Mouse (Mus musculus) frontal cortex, adult 2 months (tissue): Measurements from ENCODE around the gene Atp4b. TPM values are rescaled to one million over a fixed set of nuclear protein-coding genes. Genes with fewer than 3 reads are reported as not detected.
"Not testable (repeated sequence)": the region's sequence is repeated elsewhere in the genome, so short reads cannot be mapped to it uniquely, and the experiment has no call there.

Source experiments
- DNase-seq, 2 experiments: peaks; one replicate each; pipeline ENCODE4 v3.0.0; 2022; ENCODE audit warnings: low spot score in 1 of 2; ENCODE audit errors: extremely low spot score in 1 of 2
- polyA plus RNA-seq: library from polyadenylated mRNA; depleted of rRNA; stranded (reverse); fragments of >200 nt; gene quantifications from 2 replicates; pipeline ENCODE4 v1.2.3, GENCODE M21; 2012

Atp4b gene
- polyA plus RNA-seq, 1 experiment: not detected

GRCm38 (mm10) chr8:13386366-13386765 lies 10.3 kb downstream of the Atp4b start:
- DNase-seq: no peak

- no peak for DNase-seq
Observed at GRCm38 (mm10) chr8:13382999-13383398, 13.6 kb downstream of the Atp4b start.

GRCm38 (mm10) chr8:13382536-13382935 lies 14.1 kb downstream of the Atp4b start:
- DNase-seq: no peak

DNA sequence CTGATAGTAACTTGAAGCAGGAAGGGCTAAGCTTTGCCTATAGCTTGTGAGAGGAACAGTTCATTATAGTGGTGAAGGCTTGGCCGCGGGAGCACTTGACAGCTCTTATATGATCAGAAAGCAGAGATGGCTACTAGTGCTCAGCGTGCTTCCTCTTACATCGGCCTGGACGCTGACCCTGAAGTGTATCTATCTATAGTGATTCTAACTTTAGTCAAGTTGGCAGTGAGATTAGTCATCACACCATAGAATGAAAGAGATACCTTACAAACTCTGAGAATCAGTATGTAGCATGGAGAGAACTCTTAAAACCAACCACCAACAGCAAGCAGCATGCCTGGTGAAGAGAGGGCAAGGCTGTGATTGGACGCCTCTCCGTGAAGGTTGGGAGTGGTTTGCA lies 15.0 kb downstream of the Atp4b start:
- no peak for DNase-seq

DNA sequence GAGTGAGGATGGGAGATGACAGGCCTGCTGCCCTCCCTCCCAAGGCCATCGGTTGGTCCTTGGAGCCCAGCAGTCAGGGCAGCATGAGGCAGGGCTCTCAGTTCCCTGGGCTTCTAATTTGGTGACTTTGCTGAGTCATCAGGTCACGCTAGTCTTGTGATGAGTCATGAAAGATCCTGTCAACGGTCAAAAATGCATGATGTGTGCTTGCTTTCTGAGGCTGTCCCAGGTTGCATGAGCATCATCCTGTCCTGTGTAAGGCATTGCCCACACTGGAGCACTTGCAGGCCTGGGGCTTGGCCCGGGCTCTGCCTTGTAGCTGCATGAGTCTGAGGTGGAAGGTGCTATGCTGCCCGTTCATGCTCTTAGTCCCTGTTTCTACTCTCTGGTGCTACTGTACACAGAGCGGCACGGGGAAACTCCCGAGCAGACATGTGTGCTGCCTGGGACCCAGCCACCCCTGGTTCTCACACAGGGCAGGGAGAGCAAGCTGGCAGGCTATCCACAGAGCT lies 23.4 kb downstream of the Atp4b start:
- DNase-seq: no peak

DNA sequence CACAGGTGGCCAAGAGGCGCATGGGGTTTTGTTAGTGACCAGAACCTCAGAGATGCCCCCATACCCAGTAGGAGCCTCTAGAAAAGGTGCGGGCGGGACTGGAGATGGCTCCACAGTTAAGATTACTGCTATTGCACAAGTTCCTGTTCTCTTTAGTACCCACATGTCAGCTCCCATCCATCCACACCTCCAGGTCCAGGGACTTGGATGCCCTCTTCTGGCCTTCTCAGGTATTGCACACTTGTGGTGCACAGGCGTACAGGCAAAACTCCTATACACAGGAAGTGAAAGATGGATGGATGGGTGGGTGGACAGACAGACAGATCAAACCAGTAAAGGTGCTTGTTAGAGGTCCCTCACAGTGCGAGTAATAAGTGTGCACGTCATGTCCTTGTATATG lies 34.8 kb downstream of the Atp4b start:
- DNase-seq: no peak

DNA sequence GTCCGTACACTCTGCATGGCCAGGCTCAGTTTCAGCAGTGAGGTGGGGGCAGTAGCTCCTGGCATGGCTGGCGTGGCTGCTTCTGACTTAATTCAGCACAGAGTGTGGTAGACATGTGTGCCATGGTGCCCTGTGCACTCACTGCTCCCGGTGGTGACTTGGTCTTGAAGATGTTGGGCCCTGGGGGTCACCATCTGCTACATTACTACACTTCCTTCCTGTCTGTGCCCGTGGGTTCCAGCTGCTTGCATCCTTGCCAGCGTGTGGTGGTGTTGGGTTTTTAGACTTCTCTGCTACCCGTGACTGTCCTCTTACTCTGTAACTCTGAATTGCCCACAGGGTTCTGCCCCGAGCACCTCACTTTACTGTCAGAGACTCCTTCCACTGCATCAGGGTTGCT lies 36.4 kb downstream of the Atp4b start:
- no peak for DNase-seq

GRCm38 (mm10) chr8:13356681-13357080 lies 39.9 kb downstream of the Atp4b start:
- DNase-seq: no peak

DNA sequence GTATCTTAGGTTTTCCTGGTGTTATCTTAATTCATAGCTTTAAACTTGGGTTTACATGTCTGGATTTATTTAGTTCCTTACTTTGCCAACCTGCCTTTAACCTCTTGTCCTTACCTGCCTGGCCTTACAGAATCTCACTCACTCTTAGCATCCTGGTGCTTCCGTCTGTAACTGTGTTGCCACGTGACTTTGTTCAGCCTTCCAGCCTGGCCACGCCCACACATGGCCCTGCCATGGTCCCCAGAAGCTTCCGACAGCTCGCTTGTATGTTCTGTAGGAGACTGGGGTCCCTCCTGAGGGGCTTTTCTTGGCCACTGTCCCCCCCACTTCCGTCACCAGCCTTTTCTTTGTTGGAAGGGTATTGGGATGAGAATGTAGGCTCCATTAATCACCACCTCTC lies 40.4 kb downstream of the Atp4b start:
- DNase-seq: no peak

DNA sequence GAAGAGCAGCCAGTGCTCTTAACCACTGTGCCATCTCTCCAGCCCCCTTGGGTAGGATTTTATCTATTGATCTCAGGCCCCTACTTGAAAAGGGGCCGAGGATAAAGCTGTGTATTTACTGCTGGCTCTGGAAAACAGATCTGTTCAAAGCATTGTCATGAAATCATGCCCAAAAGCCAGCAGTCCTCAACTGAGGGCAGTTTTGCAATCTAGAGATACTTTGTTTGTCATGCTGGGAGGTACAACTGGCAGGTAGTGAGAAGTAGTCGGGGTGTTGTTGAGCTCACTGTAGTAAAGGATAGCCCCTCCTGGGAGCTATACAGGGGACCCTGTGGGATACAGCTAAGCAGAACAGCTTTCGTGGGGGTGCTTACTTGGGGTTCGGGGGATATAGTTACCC lies 42.7 kb downstream of the Atp4b start:
- no peak for DNase-seq

DNA sequence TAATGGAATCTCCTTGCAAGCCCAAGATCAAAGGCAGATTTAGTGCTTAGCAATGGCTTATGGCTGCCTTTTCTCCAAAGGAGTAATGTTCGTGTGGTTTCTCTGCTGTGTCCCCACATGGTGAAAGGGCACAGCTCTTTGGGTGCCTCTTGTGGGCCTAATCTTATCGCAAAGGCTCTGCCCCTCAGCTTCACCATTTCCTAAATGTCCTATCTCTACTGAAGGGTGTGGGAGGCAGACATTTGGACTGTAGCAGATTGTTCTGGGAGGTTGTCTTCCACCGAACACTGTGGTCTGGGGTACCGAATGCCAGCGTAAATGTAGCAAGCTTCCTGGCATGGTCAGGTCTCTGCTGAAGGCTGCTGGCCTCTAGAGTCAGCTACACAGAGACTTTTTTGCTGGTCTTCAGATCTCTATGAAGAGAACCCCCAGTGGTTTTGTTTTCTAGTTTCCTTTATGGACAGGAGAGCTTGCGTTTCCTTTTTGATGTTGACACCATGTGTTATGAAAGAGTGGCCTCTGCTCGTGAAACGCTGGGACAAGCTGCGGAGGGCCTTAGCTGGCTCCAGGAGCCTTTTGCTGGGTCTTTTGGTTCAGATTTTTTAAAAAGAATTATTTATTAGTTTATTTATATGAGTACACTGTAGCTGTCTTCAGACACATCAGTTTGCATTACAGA lies 43.3 kb downstream of the Atp4b start:
- DNase-seq: no peak

DNA sequence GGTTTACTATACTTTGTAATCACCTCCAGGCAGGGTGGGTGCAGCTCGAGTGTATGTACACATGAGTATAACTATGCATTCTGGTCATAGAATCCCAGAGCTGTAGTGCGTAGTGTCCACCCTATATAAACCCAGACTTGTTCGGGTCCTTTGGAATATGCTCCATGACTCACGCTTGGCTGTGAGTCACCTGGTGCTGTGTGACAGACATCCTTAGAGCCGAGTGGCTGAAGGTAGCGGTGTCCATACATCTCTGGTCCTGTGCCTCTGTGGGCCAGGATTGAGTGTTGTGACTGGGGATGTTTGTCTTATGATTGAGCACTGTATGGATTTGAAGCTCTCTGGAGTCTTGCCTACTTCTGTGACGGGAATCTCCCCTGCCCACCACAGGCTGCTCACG lies 44.0 kb downstream of the Atp4b start:
- no peak for DNase-seq

DNA sequence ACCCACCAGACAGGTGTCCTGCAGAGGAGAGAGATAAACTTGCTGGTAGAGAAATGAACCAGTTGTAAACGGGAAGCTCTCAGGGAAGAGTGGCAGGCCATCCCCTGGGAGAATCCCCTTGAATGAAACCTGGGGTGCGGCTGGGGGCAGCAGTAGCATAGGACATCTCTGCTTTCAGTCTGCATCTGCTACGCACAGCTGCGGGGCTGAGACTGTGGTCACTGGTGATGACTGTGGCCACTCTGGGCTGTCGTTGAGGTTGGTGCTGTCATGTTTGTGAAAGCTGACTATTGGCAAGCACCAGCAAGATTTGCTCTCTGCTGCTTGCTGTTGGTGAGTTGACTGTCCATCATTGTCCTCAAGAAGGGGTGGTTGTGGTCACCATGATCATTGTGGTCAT lies 45.0 kb downstream of the Atp4b start:
- no peak for DNase-seq

GRCm38 (mm10) chr8:13350052-13350451 lies 46.6 kb downstream of the Atp4b start:
- no peak for DNase-seq

GRCm38 (mm10) chr8:13343134-13343533 lies 53.5 kb downstream of the Atp4b start:
- DNase-seq: no peak

- no peak for DNase-seq
Observed at GRCm38 (mm10) chr8:13342340-13342739, 54.3 kb downstream of the Atp4b start.

DNA sequence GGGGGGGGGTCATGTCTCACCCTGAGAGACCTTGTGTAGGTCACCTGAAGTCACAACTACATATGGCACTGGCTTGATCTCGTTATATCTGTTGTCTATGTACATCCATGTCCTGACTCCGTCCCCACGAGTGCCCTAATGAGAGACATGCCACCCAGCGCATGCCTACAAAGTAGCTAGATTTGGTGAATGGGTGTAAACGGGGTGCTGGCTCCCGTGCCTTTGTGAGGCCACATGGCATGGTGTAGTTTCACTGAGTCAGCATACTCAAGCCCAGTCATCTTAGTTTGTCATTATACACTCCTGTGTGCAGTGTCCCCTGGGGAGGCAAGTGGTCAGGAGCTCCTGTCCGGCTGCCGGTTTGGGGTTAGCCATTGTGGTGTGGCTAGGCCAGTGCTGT lies 56.0 kb downstream of the Atp4b start:
- DNase-seq: no peak

DNA sequence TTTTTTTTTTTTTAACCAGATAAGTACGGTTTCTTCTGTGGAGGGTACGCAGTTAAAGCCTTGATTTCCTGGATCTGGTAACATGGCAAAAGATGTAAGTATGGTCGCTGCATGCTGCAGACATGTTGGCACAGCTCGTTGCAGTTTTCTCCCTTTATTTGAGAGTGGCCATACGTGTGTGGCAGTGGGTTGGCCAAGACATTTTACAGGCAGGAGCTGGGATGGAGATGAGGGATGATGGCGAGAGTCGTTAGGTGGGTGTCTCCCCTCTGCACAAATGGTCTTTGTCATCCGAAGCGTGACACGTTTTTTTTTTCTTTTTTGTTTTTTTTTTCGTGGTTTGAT lies 57.0 kb downstream of the Atp4b start:
- DNase-seq: no peak

DNA sequence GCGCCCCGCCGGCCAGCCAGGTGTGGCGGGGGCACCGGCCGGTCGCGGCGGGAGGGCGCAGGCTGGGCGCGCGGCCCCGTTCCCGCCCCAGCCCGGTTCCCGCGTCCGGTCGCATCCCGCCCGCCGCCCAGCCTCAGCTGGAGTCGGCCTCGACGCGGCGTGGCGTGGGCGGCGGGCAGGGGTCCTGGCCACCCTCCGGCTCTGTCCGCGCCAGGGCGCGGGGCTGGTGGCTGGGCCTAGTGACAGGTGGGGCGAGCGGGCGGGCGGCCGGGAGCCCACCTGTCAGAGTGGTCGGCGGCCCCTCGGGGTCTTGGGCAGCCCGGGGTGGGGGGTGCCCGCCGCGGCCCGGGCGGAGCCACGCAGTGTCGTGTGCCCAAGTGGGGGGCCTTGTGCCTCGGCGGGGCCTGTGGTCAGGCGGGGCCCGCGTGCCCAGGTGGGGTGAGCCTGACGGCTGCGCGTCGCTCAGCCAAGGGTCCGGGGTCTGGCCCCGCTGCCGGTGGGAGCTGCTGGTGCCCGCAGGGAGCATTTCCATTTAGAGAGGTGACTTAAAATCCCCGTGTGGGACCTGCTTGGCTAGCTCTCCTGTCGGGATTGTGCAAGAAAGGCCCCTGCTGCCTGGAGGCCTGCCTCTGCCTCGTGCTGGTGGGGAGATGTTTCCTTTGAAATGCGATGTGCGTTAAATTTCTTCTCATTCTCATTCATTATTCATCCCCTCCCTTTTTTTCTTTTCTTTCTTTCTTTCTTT lies 57.6 kb downstream of the Atp4b start:
- DNase-seq: no peak

DNA sequence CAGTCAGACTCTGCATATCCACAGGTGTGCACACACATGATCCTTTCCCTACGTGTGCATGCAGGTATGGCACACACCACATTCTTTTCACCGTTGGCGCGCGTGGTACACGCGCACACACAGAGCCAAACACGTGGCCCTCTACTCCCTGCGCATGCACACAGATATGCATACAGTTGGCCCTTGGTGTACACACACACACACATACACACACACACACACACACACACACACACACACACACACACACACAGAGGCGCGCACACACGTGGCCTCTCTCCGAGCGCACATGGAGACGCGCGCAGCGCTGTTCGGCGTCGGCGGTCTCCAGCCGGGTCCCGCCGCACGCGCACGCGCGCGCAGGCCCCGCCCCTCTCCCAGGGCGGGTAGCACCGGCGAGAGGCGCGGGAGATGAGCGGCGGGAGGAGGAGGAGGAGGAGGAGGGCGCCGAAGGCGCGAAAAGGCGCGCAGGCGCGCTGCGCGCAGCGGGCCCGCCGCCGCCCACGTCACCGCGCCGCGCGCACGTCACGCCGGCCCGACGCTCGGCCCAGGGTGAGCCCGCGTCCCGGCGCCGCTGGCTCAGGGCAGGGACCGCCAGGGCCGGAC lies 58.3 kb downstream of the Atp4b start, which contains the start of gene Tfdp1:
TSS of gene Tfdp1 (plus strand) at position 497 of the 606 bp plus-strand sequence.
- DNase-seq: peak; percentile 44 to 76

GRCm38 (mm10) chr8:13337678-13338077 lies 58.9 kb downstream of the Atp4b start:
- no peak for DNase-seq

DNA sequence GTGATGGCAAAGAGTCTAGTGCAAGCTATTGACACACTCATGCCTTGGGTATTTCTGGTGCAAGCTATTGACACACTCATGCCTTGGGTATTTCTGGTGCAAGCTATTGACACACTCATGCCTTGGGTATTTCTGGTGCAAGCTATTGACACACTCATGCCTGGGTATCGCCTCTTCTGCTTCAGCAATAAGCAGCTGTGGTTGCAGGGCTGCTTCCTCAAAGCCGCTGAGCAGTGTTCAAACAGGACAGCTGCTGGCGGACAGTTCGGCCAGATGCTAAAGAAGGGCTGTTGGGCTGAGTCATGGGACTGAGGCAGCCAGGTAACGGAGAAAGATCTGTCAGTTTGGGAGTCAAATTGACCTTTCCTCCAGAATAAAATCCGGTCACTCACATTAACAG lies 59.4 kb downstream of the Atp4b start:
- DNase-seq: not testable (repeated sequence)
